Mouse (Mus musculus) CH12.LX (cell line): ENCODE data around the gene Ppt2. TPM values are rescaled to one million over a fixed set of nuclear protein-coding genes. Genes with fewer than 3 reads are reported as not detected.
A peak's percentile ranks its signal among the peaks of the same experiment; 100 is the strongest.

Experiments used
- DNase-seq: peaks from one replicate; pipeline ENCODE4 v3.0.0-alpha.2; 2013; ENCODE audit errors: extremely low read depth
- H3K27ac ChIP-seq: 2 replicates; pipeline ENCODE4 v1.5.1; 2012; ENCODE audit warnings: low read depth, mild to moderate bottlenecking, control low read depth, moderate library complexity; ENCODE audit not compliant: insufficient read depth
- H3K27me3 ChIP-seq: replicated peaks from 2 replicates; pipeline ENCODE3; 2012; ENCODE audit warnings: inconsistent platforms
- H3K36me3 ChIP-seq, 2 experiments: replicated peaks in 1 of 2; 2 replicates each; pipeline versions ENCODE3 to v1.6.1; 2012; ENCODE audit warnings: inconsistent platforms in 1 of 2, low read length in 1 of 2, mild to moderate bottlenecking in 1 of 2, mixed read lengths in 1 of 2, moderate library complexity in 1 of 2; ENCODE audit not compliant: control insufficient read depth in 1 of 2, insufficient read depth in 1 of 2
- H3K4me1 ChIP-seq, 2 experiments: 2 replicates each; pipeline ENCODE4 v1.6.1; 2012; ENCODE audit warnings: inconsistent platforms in 1 of 2, moderate library complexity in 1 of 2; ENCODE audit not compliant: insufficient read depth in 2 of 2, control insufficient read depth in 1 of 2
- H3K4me2 ChIP-seq: 2 replicates; pipeline ENCODE4 v1.6.1; 2012; ENCODE audit warnings: low read depth, mild to moderate bottlenecking, control low read depth; ENCODE audit not compliant: poor library complexity, insufficient read depth, severe bottlenecking
- H3K4me3 ChIP-seq, 3 experiments: fragments of 150-350 bp in 1 of 3; sonication (generic) in 1 of 3; replicated peaks in 1 of 3; 2 replicates each; pipeline versions ENCODE3 to v1.5.1; 2011 to 2012; ENCODE audit warnings: low read depth in 2 of 3, low read length in 2 of 3, mild to moderate bottlenecking in 2 of 3, moderate library complexity in 2 of 3, control low read depth in 1 of 3, improper control_type of control experiment in 1 of 3, inconsistent platforms in 1 of 3, mixed read lengths in 1 of 3; ENCODE audit not compliant: poor library complexity in 1 of 3
- H3K79me2 ChIP-seq: replicated peaks from 2 replicates; pipeline ENCODE4 v1.6.1; 2012; ENCODE audit warnings: mild to moderate bottlenecking, moderate library complexity; ENCODE audit not compliant: control insufficient read depth, poor library complexity, insufficient read depth, severe bottlenecking; ENCODE audit errors: extremely low read depth
- H3K9ac ChIP-seq: 2 replicates; pipeline ENCODE4 v1.6.1; 2012; ENCODE audit warnings: low read depth, mild to moderate bottlenecking, control low read depth, moderate library complexity; ENCODE audit not compliant: insufficient read depth
- H3K9me3 ChIP-seq: replicated peaks from 2 replicates; pipeline ENCODE3; 2012; ENCODE audit warnings: low read length, inconsistent platforms, mixed read lengths
- BHLHE40 ChIP-seq: IDR thresholded peaks from 2 replicates; pipeline ENCODE4 v1.6.1; 2011; ENCODE audit warnings: mild to moderate bottlenecking, low read depth, low read length, improper control_type of control experiment
- CHD1 ChIP-seq: IDR thresholded peaks from 2 replicates; pipeline ENCODE4 v1.6.1; 2012; ENCODE audit warnings: low read depth, low read length, improper control_type of control experiment, inconsistent platforms
- CHD2 ChIP-seq: IDR thresholded peaks from 2 replicates; pipeline ENCODE4 v1.6.1; 2011; ENCODE audit warnings: low read length, improper control_type of control experiment
- CTCF ChIP-seq, 2 experiments: IDR thresholded peaks in 1 of 2; conservative IDR thresholded peaks in 1 of 2; 2 replicates each; pipeline ENCODE4 v1.5.1; 2011 to 2012; ENCODE audit warnings: low read depth in 2 of 2, low read length in 2 of 2, improper control_type of control experiment in 1 of 2, inconsistent platforms in 1 of 2, mild to moderate bottlenecking in 1 of 2, moderate library complexity in 1 of 2
- E2F4 ChIP-seq: IDR thresholded peaks from 2 replicates; pipeline ENCODE4 v1.6.1; 2011; ENCODE audit warnings: low read depth, low read length, improper control_type of control experiment; ENCODE audit not compliant: insufficient replicate concordance
- ELF1 ChIP-seq: IDR thresholded peaks from 2 replicates; pipeline ENCODE4 v1.6.1; 2014; ENCODE audit warnings: low read depth, mild to moderate bottlenecking, inconsistent platforms, low read length, improper control_type of control experiment
- EP300 ChIP-seq: IDR thresholded peaks from 2 replicates; pipeline ENCODE4 v1.6.1; 2011; ENCODE audit warnings: low read length, improper control_type of control experiment
- GABPA ChIP-seq: IDR thresholded peaks from 2 replicates; pipeline ENCODE4 v1.6.1; 2012; ENCODE audit warnings: low read depth, low read length, improper control_type of control experiment, inconsistent platforms; ENCODE audit not compliant: insufficient replicate concordance
- JUN ChIP-seq: IDR thresholded peaks from 2 replicates; pipeline ENCODE4 v1.6.1; 2011; ENCODE audit warnings: low read depth, mild to moderate bottlenecking, low read length, improper control_type of control experiment, moderate library complexity; ENCODE audit not compliant: insufficient read depth
- MAFK ChIP-seq: IDR thresholded peaks from 2 replicates; pipeline ENCODE4 v1.6.1; 2011; ENCODE audit warnings: low read length, improper control_type of control experiment; ENCODE audit not compliant: insufficient replicate concordance
- MAX ChIP-seq: IDR thresholded peaks from 2 replicates; pipeline ENCODE4 v1.6.1; 2011; ENCODE audit warnings: low read length, improper control_type of control experiment
- NELFE ChIP-seq: IDR thresholded peaks from 2 replicates; pipeline ENCODE4 v1.6.1; 2011; ENCODE audit warnings: low read depth, low read length, improper control_type of control experiment
- PAX5 ChIP-seq: IDR thresholded peaks from 2 replicates; pipeline ENCODE4 v1.6.1; 2012; ENCODE audit warnings: low read length, inconsistent platforms, mixed read lengths
- POLR2A ChIP-seq: IDR thresholded peaks from 2 replicates; pipeline ENCODE4 v1.6.1; 2011; ENCODE audit warnings: low read depth, mild to moderate bottlenecking, improper control_type of control experiment, low read length
- RAD21 ChIP-seq: IDR thresholded peaks from 2 replicates; pipeline ENCODE4 v1.6.1; 2011; ENCODE audit warnings: low read depth, mild to moderate bottlenecking, low read length, improper control_type of control experiment, moderate library complexity
- RCOR1 ChIP-seq: conservative IDR thresholded peaks from 2 replicates; pipeline ENCODE4 v1.6.1; 2012; ENCODE audit warnings: low read depth, mild to moderate bottlenecking, inconsistent platforms, low read length, improper control_type of control experiment
- SMC3 ChIP-seq: IDR thresholded peaks from 2 replicates; pipeline ENCODE4 v1.6.1; 2011; ENCODE audit warnings: low read depth, low read length, improper control_type of control experiment
- TCF12 ChIP-seq: IDR thresholded peaks from 2 replicates; pipeline ENCODE4 v1.6.1; 2014; ENCODE audit warnings: low read depth, mild to moderate bottlenecking, inconsistent platforms, low read length, improper control_type of control experiment
- USF2 ChIP-seq: conservative IDR thresholded peaks from 2 replicates; pipeline ENCODE4 v1.6.1; 2011; ENCODE audit warnings: low read depth, low read length, improper control_type of control experiment
- ZC3H11A ChIP-seq: IDR thresholded peaks from 2 replicates; pipeline ENCODE4 v1.6.1; 2012; ENCODE audit warnings: low read depth, mild to moderate bottlenecking, inconsistent platforms, low read length, improper control_type of control experiment
- ZKSCAN1 ChIP-seq: IDR thresholded peaks from 2 replicates; pipeline ENCODE4 v1.6.1; 2012; ENCODE audit warnings: low read depth, inconsistent platforms, low read length, improper control_type of control experiment, borderline replicate concordance
- dilution Hi-C: fragments of 300-500 bp; cut with MboI; formaldehyde crosslinking; loops from 2 replicates; pipeline ENCODE4 v1.14.3; 2020; ENCODE audit warnings: low sequenced_read_pairs; ENCODE audit not compliant: extremely low pct_unique_long_range_greater_than_20kb, extremely low pct_ligation_motif_present
- in situ Hi-C: fragments of 300-500 bp; cut with MboI; formaldehyde crosslinking; loops from 3 replicates; pipeline ENCODE4 v1.14.3; 2019; ENCODE audit warnings: low sequenced_read_pairs, low pct_ligation_motif_present, low pct_unique_long_range_greater_than_20kb, mixed read lengths
- polyA plus RNA-seq: library from polyadenylated mRNA; unstranded; fragments of >175 nt; gene quantifications from 2 replicates; pipeline ENCODE4 v1.2.1, GENCODE M21; 2012; ENCODE audit warnings: low read depth; ENCODE audit not compliant: insufficient read length
- total RNA-seq, 2 experiments: library from RNA; depleted of rRNA; stranded (reverse); fragments of 300-350 nt in 1 of 2; fragments of >200 nt in 1 of 2; gene quantifications; 2 replicates each; pipeline ENCODE4 v1.2.3; 2012 to 2014

Ppt2 gene
- total and polyA plus RNA-seq, 3 experiments = 0.84 to 1.9 TPM; not detected in 1

DNA sequence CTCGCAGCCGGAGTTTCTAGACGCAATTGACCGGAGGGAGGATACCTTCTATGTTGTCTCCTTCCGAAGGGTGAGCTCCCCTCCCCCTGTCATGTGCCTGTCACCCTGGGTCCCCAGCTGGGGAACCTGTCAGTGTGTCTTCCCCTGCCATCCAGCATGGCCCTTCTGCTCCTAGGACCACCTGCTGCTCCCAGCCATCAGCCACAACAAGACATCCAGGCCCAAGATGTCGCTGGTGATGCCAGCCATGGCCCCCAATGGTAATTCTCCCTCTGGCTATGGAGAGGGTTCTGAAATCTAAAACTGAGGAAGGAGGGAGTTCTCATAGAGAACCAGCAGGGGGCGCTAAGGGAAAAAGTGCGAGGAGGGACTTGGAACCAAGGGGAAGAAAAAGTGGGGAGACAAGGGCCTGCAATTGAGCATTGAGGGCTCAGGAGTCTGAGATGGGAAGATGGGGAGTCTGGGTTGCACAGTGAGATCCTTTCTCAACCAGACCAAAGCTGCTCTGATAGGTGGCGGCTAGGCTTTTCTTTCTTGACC, 25.5 kb upstream of the Ppt2 start:
- Histone ChIP-seq H3K4me3 (no peak overlapping the region), H3K27ac (no peak overlapping the region), H3K9me3 (no peaks in the 10 kb centered on the region), H3K4me1 (peaks cover 7 to 12% of the 10 kb centered on the region in 2 experiments), H3K27me3 (no peaks in the 10 kb centered on the region), H3K79me2 (no peaks in the 10 kb centered on the region), H3K36me3 (peaks cover 52 to 77% of the 10 kb centered on the region in 2 experiments), H3K4me2 (no peak overlapping the region), H3K9ac (no peak overlapping the region)
- dilution Hi-C loops = no loop called here
- peak; percentile 49 for DNase-seq
- TF ChIP-seq CHD2 (no peak), CTCF (conservative IDR thresholded peaks at IDR 0.05 in 1 of 2, IDR thresholded peaks at IDR 0.05 in 1 of 2; ENCODE audit: low read depth in 2 of 2, low read length in 2 of 2) (peak; percentile 47 to 65), ZC3H11A (no peak), CHD1 (no peak), RCOR1 (no peak), RAD21 (peak; percentile 17), SMC3 (peak; percentile 51)
- in situ Hi-C loops = no loop called here

- H3K4me3 ChIP-seq = no peak overlapping the region
- no peak for DNase-seq
- H3K9ac ChIP-seq = no peak overlapping the region
- peaks cover 52 to 83% of the 10 kb centered on the region in 2 experiments for H3K36me3 ChIP-seq
- no peaks in the 10 kb centered on the region for H3K27me3 ChIP-seq
- dilution Hi-C loops = no loop called here
- TF ChIP-seq GABPA (no peak), CHD1 (no peak), ZC3H11A (no peak), MAFK (no peak), JUN (no peak), CTCF (conservative IDR thresholded peaks at IDR 0.05 in 1 of 2, IDR thresholded peaks at IDR 0.05 in 1 of 2; ENCODE audit: low read depth in 2 of 2, low read length in 2 of 2) (no peak), NELFE (no peak), RAD21 (no peak), POLR2A (no peak), E2F4 (no peak), EP300 (no peak), USF2 (no peak), ELF1 (no peak), ZKSCAN1 (no peak), TCF12 (no peak), PAX5 (no peak), BHLHE40 (no peak), MAX (no peak), RCOR1 (no peak)
- H3K79me2 ChIP-seq = no peaks in the 10 kb centered on the region
- in situ Hi-C loops = no loop called here
- peaks cover 16 to 20% of the 10 kb centered on the region in 2 experiments for H3K4me1 ChIP-seq
- no peak overlapping the region for H3K4me2 ChIP-seq
- H3K9me3 ChIP-seq = no peaks in the 10 kb centered on the region
- H3K27ac ChIP-seq = no peak overlapping the region
Observed at GRCm38 (mm10) chr17:34652985-34653384, 24.7 kb upstream of the Ppt2 start.
